Mouse (Mus musculus): ENCODE measurements at regions not wholly inside any gene's neighbourhood (a gene's known extent, or its start where the extent isn't known, plus 50 kb on each side); places are given as distances from the start of the nearest gene placed in this dataset.
A peak's percentile ranks its signal among the peaks of the same experiment; 100 is the strongest.

- no peak for ATAC-seq (replicated peaks; ENCODE audit: poor library complexity, severe bottlenecking)
Observed at GRCm38 (mm10) chr2:92788875-92789274, 126.0 kb upstream of the Syt13 start.

DNA sequence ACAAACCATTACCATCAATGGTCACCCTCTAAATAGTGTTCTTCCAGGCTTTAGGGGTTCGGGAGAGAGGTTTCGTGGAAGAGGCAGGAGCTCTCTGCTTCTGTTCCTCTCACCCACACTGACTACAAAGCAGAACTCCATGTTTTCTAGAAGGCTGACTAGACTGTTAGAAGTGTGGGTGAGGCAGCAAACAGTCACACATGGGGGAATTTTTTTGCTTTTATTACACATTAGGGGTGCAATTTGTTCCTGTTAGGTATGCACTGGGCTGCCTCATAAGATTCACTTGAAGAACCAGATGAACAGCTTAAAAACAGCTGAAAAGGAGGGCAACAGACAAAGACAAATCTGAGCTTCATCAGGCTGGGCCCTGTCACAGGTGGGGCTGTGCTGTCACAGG is 124.5 kb upstream of the Syt13 start:
- no peak for ATAC-seq (replicated peaks; ENCODE audit: poor library complexity, severe bottlenecking)

GRCm38 (mm10) chr2:92799770-92800169 is 115.1 kb upstream of the Syt13 start:
- ATAC-seq (replicated peaks; ENCODE audit: poor library complexity, severe bottlenecking) = no peak

DNA sequence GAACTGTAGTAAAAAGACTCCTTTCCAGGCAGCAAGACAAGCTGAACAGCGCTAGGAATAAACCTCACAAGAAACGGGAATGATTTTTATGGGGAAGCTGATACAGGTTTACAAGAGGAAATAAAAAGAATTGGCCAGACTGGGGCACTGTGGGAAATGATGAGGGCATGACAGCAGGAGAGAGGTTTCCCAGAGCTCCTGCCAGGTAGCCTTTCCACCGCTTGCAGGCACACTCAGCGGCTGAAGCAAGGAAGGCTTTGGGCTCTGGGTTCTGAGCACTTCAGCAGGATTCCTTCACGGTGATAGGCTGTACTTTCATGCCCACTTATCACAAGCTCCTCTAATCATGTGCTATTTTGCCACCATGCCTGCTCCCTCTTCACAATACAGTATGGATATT is 114.2 kb upstream of the Syt13 start:
- ATAC-seq (replicated peaks; ENCODE audit: poor library complexity, severe bottlenecking) = no peak

GRCm38 (mm10) chr2:92804916-92805315 is 110.0 kb upstream of the Syt13 start:
- ATAC-seq (replicated peaks; ENCODE audit: poor library complexity, severe bottlenecking) = no peak

GRCm38 (mm10) chr2:92805761-92806160 is 109.1 kb upstream of the Syt13 start:
- ATAC-seq (replicated peaks; ENCODE audit: poor library complexity, severe bottlenecking) = no peak

- no peak for ATAC-seq (replicated peaks; ENCODE audit: poor library complexity, severe bottlenecking)
Observed at GRCm38 (mm10) chr2:92806481-92807195, 108.3 kb upstream of the Syt13 start.

GRCm38 (mm10) chr2:92807404-92807803 is 107.5 kb upstream of the Syt13 start:
- no peak for ATAC-seq (replicated peaks; ENCODE audit: poor library complexity, severe bottlenecking)

- no peak for ATAC-seq (replicated peaks; ENCODE audit: poor library complexity, severe bottlenecking)
Observed at GRCm38 (mm10) chr2:92808121-92808520, 106.8 kb upstream of the Syt13 start.

DNA sequence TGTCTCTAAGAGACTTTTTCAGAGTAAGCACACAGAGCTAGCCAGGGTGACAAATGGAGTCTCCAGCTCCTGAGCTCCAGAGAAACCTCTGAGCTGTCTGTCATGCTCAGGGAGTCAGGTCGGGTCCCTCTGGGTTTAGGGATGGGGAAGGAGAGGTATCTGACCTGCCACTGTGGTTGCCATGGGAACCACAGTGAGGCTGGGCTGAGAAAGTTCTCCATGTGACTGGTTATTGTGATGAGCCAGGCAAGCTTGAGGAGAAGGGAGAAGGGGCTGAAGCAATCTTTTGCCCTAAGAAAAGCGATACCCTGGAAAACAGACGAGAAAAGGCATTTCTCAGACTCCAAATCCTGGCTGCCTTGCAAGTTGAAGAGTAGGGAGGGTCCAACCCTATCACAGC is 105.7 kb upstream of the Syt13 start:
- no peak for ATAC-seq (replicated peaks; ENCODE audit: poor library complexity, severe bottlenecking)

DNA sequence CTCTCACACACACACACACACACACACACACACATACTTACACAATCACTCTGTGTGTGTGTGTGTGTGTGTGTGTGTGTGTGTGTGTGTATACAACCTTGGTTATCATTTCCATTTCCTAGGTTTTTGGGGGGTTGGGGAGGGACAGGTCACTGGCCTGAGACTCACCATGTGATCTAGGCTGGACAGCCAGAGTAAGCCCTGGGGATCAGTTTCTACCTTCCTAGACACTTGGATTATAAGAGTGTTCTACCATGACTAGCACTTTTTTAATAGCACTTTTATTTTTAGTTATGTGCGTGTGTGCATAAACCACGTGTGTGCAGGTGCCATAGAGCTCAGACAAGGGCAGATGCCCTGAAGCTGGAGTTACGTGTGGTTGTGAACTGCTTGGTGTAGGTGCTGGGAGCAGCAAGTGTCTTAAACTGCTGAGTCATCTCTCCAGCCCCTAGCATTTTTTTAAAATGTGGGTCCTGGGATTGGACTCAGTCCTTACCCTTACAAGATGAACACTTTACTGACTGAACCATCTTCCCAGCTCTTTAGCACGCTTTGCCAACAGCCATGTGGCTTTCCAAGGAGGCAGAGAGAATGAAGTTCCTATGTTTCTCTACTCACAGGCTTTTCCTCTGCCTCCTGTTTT is 105.1 kb upstream of the Syt13 start:
- no peak for ATAC-seq (replicated peaks; ENCODE audit: poor library complexity, severe bottlenecking)

GRCm38 (mm10) chr2:92810956-92811355 is 103.9 kb upstream of the Syt13 start:
- ATAC-seq (replicated peaks; ENCODE audit: poor library complexity, severe bottlenecking) = peak; percentile 46; the same call in 1 of the 2 replicates

DNA sequence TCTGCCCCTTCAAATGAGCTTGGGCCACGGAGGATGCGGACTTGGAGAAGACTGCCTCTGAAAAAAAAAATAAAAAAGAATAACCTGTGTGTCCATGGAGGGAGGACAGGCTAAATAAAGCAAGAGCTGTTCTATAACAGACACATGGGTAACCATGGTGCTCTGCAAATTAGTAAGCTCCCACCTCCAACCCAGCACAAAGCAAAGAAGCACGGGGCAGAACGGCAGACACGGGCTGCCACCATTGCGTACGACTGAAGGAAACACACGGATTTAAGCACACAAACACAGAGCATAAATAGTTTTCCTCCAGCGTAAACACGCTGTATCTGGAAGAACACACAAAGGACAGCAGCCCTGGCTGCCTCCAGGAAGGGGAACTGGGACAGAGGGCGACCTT is 101.9 kb upstream of the Syt13 start:
- ATAC-seq (replicated peaks; ENCODE audit: poor library complexity, severe bottlenecking) = no peak

GRCm38 (mm10) chr2:92819586-92819985 is 95.3 kb upstream of the Syt13 start:
- ATAC-seq (replicated peaks; ENCODE audit: poor library complexity, severe bottlenecking) = no peak

GRCm38 (mm10) chr2:92824325-92824724 is 90.6 kb upstream of the Syt13 start:
- ATAC-seq (replicated peaks; ENCODE audit: poor library complexity, severe bottlenecking) = no peak

DNA sequence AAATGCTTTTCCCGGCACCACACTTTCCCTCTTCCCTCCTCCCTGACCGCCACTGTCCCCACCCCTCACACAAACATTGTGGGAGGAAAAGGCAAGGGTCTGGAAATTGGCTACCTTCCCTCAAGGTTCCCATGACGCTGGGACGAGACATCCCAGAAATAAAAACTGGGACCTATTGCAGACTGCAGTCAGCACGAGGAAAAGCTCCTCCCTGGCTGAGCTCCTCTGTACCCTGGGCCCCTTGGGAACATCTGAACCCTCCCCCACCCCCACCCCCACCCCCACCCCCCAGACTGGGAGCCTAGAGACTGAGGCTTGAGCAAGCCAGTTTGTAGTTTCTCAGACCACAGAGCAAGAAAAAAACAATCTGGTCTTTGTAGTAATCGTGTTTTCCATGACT is 89.5 kb upstream of the Syt13 start:
- ATAC-seq (replicated peaks; ENCODE audit: poor library complexity, severe bottlenecking) = no peak

GRCm38 (mm10) chr2:92830134-92830533 is 84.8 kb upstream of the Syt13 start:
- no peak for ATAC-seq (replicated peaks; ENCODE audit: poor library complexity, severe bottlenecking)

DNA sequence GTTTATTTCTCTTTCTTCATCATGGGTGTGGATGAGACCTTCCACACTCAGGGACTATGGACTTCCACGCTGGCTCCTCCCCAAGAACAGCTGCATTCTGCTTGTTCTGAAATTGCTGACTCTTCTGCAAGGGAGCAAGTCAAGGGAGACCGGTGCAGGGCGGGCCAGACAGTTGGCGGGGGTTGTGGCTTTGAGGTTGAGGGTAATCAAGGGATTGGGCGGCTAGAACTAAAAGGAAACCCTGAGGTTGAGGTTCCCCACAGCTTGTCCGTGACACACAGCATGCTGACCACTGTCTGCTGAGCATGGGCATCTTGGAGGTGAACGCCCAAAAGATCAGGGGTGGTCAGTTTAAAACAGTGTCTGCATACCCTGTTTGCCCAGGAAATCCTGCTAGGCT is 83.1 kb upstream of the Syt13 start:
- ATAC-seq (replicated peaks; ENCODE audit: poor library complexity, severe bottlenecking) = 0 out of 2 replicates have a peak, but pooled peaks have one; percentile 12

DNA sequence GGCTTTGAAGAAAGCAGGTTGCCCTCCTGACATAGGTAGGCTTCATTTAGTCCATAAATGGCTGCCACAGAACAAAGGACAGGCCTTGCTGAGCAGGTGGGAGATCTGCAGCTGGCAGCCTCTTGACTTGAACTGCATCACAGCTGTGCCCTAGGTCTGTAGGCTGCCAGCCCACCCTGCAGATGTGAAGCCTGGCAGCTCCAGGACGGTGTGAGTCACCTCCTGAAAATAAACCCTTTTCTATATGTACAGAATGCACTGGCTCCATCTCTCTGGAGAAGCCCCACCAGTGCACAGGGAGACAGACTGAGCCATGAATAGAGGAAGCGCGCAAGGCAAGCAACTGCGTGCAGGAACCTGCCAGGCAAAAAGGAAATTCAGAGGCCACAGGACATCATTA is 78.7 kb upstream of the Syt13 start:
- ATAC-seq (replicated peaks; ENCODE audit: poor library complexity, severe bottlenecking) = 0 out of 2 replicates have a peak, but pooled peaks have one; percentile 13

- ATAC-seq (replicated peaks; ENCODE audit: poor library complexity, severe bottlenecking) = no peak
Observed at GRCm38 (mm10) chr2:92838012-92838411, 76.9 kb upstream of the Syt13 start.

- ATAC-seq (replicated peaks; ENCODE audit: poor library complexity, severe bottlenecking) = peak; percentile 67
Observed at GRCm38 (mm10) chr2:92840009-92840408, 74.9 kb upstream of the Syt13 start.

GRCm38 (mm10) chr2:92841626-92842025 is 73.3 kb upstream of the Syt13 start:
- no peak for ATAC-seq (replicated peaks; ENCODE audit: poor library complexity, severe bottlenecking)

All from granulocyte monocyte progenitor cell, adult 5-6 weeks (primary cell).